Mouse (Mus musculus) embryonic facial prominence, embryonic 13.5 days (tissue): ENCODE results near the gene Ift122. TPM values are rescaled to one million over a fixed set of nuclear protein-coding genes. Genes with fewer than 3 reads are reported as not detected.

ENCODE experiments used
- ATAC-seq: fragments of 200-750 bp; cut with Nextera tagmentation; 2 replicates; pipeline ENCODE4 v1.8.0; 2017; ENCODE audit warnings: low read depth; ENCODE audit not compliant: insufficient number of reproducible peaks, insufficient read depth, low FRiP score, low TSS enrichment
- H3K27ac ChIP-seq: fragments of 300-500 bp; sonication (generic); 2 replicates; pipeline ENCODE4 v1.5.1; 2015; ENCODE audit warnings: moderate library complexity, mild to moderate bottlenecking, inconsistent platforms
- H3K27me3 ChIP-seq: fragments of 300-500 bp; sonication (generic); 2 replicates; pipeline ENCODE4 v1.6.1; 2015; ENCODE audit warnings: mild to moderate bottlenecking, inconsistent platforms
- H3K36me3 ChIP-seq: fragments of 300-500 bp; sonication (generic); 2 replicates; pipeline ENCODE4 v1.6.1; 2015; ENCODE audit warnings: mild to moderate bottlenecking, inconsistent platforms
- H3K4me1 ChIP-seq: fragments of 300-500 bp; sonication (generic); 2 replicates; pipeline ENCODE4 v1.6.1; 2015; ENCODE audit warnings: inconsistent platforms
- H3K4me2 ChIP-seq: fragments of 300-500 bp; sonication (generic); 2 replicates; pipeline ENCODE4 v1.6.1; 2015; ENCODE audit warnings: moderate library complexity, mild to moderate bottlenecking, inconsistent platforms
- H3K4me3 ChIP-seq: fragments of 300-500 bp; sonication (generic); 2 replicates; pipeline ENCODE4 v1.5.1; 2015; ENCODE audit warnings: mild to moderate bottlenecking, inconsistent platforms
- H3K9ac ChIP-seq: fragments of 300-500 bp; sonication (generic); 2 replicates; pipeline ENCODE4 v1.6.1; 2015; ENCODE audit warnings: mild to moderate bottlenecking, inconsistent platforms
- H3K9me3 ChIP-seq: fragments of 300-500 bp; sonication (generic); 2 replicates; pipeline ENCODE4 v1.6.1; 2016; ENCODE audit warnings: inconsistent platforms
- WGBS: fragments of 180-500 bp; shearing (Covaris S2); methylation state at CpG from one replicate; pipeline ENCODE4 v1.1.7; 2015; ENCODE audit warnings: mixed read lengths; 5-methylcytosine and 5-hydroxymethylcytosine counted together
- polyA plus RNA-seq: library from polyadenylated mRNA; unstranded; fragments of >200 nt; fragmentation: Nextera tagmentation; extraction: Ambion mirVana; gene quantifications from 2 replicates; pipeline ENCODE4 v1.2.1, GENCODE M21; 2015

Ift122 gene
- polyA plus RNA-seq, 1 experiment from 2014 or later: 26.2 TPM

DNA sequence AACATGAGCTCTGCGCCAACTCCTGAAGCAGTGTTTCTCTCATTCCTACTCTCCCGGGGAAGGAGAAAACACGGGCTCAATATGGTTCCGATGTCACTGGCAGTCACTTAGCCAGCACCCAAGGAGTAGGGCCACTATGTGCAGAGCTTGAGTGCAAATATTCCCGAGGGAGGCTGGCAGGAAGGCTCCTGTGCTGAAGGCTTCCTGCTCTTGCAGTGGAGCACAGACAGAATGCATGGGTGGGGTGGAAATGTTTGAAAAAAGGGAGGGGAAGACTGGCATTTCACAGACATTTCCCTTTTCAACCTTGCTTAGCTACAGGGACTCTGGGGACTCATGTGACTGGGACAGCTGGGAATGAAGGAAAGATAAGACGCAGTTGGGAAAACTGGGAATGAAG, 25.4 kb downstream of the Ift122 start:
- Histone ChIP-seq H3K4me2 (no peak overlapping the region), H3K4me1 (peaks cover 4% of the 10 kb centered on the region; the same call in 1 of the 2 replicates), H3K27me3 (no peaks in the 10 kb centered on the region), H3K9me3 (no peaks in the 10 kb centered on the region), H3K36me3 (peaks cover 56% of the 10 kb centered on the region), H3K4me3 (no peak overlapping the region), H3K27ac (no peak overlapping the region), H3K9ac (no peak overlapping the region)
- no peak for ATAC-seq
- 89% methylated on average over 6 of the region's 6 CpGs for WGBS

DNA sequence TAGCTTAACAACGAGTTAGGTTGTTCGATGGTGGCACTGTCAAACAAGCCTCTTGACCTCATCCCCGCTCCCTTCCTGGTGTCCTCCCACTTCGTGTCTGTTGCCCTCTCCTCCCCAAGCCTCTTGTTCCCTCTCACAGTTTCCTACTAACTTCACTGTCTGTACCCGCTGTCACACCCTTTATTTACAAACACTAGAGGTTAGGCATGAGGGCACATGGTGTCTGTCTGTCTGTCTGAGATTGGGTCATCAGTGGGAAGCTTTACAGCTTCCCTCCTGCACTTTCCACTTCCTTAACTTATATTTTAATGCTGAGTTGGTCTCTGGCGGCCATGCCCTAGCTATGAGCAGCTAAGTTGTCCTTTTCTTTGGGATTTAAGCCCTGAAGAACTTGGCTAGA, 26.5 kb downstream of the Ift122 start:
- H3K4me3 ChIP-seq: no peak overlapping the region
- no peaks in the 10 kb centered on the region for H3K9me3 ChIP-seq
- 83% methylated on average over 6 of the region's 6 CpGs for WGBS
- H3K27me3 ChIP-seq: no peaks in the 10 kb centered on the region
- H3K4me2 ChIP-seq: no peak overlapping the region
- H3K4me1 ChIP-seq: peaks cover 4% of the 10 kb centered on the region; the same call in 1 of the 2 replicates
- H3K36me3 ChIP-seq: peaks cover 58% of the 10 kb centered on the region
- no peak overlapping the region for H3K9ac ChIP-seq
- ATAC-seq: no peak
- no peak overlapping the region for H3K27ac ChIP-seq

DNA sequence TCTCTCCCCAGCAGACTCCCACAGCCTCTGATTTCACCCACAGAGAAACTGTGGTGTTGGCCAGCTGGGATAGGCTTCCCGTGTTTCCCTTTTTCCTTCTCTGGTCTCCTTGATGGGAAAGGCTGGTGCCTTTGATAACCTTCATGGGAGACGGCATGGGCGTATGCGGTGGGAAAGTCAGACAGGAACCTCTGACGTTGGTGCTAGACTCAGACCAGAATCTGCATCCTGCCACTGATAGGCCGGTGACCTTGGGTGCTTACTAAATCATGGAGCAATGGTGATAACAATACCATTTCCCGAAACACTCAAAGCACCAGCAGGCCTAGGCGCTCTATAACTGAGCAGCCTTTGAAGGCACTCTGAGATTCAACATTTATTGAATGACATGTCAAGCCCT, 27.5 kb downstream of the Ift122 start:
- Histone ChIP-seq H3K9me3 (no peaks in the 10 kb centered on the region), H3K9ac (no peak overlapping the region), H3K4me3 (no peak overlapping the region), H3K36me3 (peaks cover 54% of the 10 kb centered on the region), H3K27me3 (no peaks in the 10 kb centered on the region), H3K4me2 (no peak overlapping the region), H3K27ac (no peak overlapping the region), H3K4me1 (peaks cover 4% of the 10 kb centered on the region; the same call in 1 of the 2 replicates)
- ATAC-seq: no peak
- WGBS: 87% methylated on average over 8 of the region's 8 CpGs

DNA sequence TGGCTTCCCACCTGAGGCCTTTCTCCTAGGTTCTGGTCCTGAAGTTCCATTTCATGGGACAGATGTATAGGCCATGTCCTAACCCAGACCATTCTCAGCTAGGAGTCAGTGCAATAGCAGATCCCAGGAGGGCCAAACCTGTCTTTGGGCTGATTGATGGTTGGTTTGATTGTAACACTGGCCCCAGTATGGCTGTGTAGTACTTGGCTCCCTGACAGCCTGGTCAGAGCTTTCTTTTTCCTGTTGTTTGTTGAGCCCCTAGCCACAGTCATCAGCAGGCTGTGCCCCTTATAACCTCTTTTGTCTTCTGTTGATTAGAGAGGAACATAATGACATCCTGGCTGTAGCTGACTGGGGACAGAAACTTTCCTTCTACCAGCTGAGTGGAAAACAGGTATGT, 30.7 kb downstream of the Ift122 start:
- ATAC-seq: no peak
- no peak overlapping the region for H3K9ac ChIP-seq
- H3K27ac ChIP-seq: no peak overlapping the region
- no peak overlapping the region for H3K4me3 ChIP-seq
- H3K36me3 ChIP-seq: peaks cover 51% of the 10 kb centered on the region
- no peaks in the 10 kb centered on the region for H3K27me3 ChIP-seq
- peaks cover 5% of the 10 kb centered on the region; the same call in 1 of the 2 replicates for H3K9me3 ChIP-seq
- peaks cover 11% of the 10 kb centered on the region for H3K4me1 ChIP-seq
- H3K4me2 ChIP-seq: no peak overlapping the region

- Histone ChIP-seq H3K9me3 (peaks cover 5% of the 10 kb centered on the region; the same call in 1 of the 2 replicates), H3K9ac (no peak overlapping the region), H3K4me3 (no peak overlapping the region), H3K27ac (0 out of 2 replicates have a peak overlapping the region, but pooled peaks have one; percentile 3), H3K36me3 (peaks cover 51% of the 10 kb centered on the region), H3K4me1 (peaks cover 17% of the 10 kb centered on the region), H3K27me3 (no peaks in the 10 kb centered on the region), H3K4me2 (no peak overlapping the region)
- WGBS: 50% methylated on average over 4 of the region's 4 CpGs
- ATAC-seq: 0 out of 2 replicates have a peak, but pooled peaks have one; percentile 30
Measured at GRCm38 (mm10) chr6:115886894-115887293, 33.6 kb downstream of the Ift122 start.

GRCm38 (mm10) chr6:115888296-115888695, 35.0 kb downstream of the Ift122 start:
- ATAC-seq: no peak
- Histone ChIP-seq H3K4me2 (no peak overlapping the region), H3K4me3 (no peak overlapping the region), H3K9ac (no peak overlapping the region), H3K27me3 (no peaks in the 10 kb centered on the region), H3K36me3 (peaks cover 59% of the 10 kb centered on the region), H3K9me3 (peaks cover 5% of the 10 kb centered on the region; the same call in 1 of the 2 replicates), H3K27ac (no peak overlapping the region), H3K4me1 (peaks cover 21% of the 10 kb centered on the region)
- WGBS: 98% methylated on average over 3 of the region's 3 CpGs

DNA sequence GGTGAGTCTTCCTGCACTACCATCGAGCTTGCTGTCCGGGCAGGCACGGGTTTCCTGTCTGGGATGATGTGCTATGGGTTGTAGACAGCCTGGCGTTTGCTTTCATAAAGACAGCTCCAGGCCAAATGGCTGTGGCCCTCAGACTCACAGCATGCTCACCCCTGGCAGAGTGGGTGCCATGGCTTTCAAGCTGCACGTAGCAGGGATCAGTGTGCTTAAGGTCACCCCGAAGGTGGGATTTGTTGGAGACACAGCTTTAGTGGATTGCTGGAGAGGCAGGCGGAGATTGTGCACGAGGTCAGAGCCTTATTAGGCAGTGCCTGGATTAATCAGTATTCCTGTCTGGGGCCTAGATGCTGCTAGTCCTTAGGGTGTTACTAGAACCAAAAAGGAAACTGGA, 37.3 kb downstream of the Ift122 start:
- WGBS: 82% methylated on average over 8 of the region's 8 CpGs
- Histone ChIP-seq H3K4me2 (no peak overlapping the region), H3K36me3 (peaks cover 68% of the 10 kb centered on the region), H3K9ac (no peak overlapping the region), H3K9me3 (peaks cover 5% of the 10 kb centered on the region; the same call in 1 of the 2 replicates), H3K4me1 (peaks cover 21% of the 10 kb centered on the region), H3K27me3 (no peaks in the 10 kb centered on the region), H3K4me3 (no peak overlapping the region), H3K27ac (no peak overlapping the region; the same call in 1 of the 2 replicates)
- ATAC-seq: no peak

- no peak for ATAC-seq
- WGBS: 63% methylated on average over 6 of the region's 6 CpGs
- Histone ChIP-seq H3K27me3 (no peaks in the 10 kb centered on the region), H3K9me3 (peaks cover 5% of the 10 kb centered on the region; the same call in 1 of the 2 replicates), H3K4me2 (no peak overlapping the region), H3K9ac (0 out of 2 replicates have a peak overlapping the region, but pooled peaks have one; percentile 27), H3K36me3 (peaks cover 69% of the 10 kb centered on the region), H3K4me1 (peaks cover 21% of the 10 kb centered on the region), H3K27ac (no peak overlapping the region), H3K4me3 (no peak overlapping the region)
Measured at GRCm38 (mm10) chr6:115891061-115891460, 37.8 kb downstream of the Ift122 start.

- peaks cover 74% of the 10 kb centered on the region for H3K36me3 ChIP-seq
- no peak overlapping the region for H3K4me3 ChIP-seq
- H3K9ac ChIP-seq: 0 out of 2 replicates have a peak overlapping the region, but pooled peaks have one; percentile 27
- no peak overlapping the region for H3K4me2 ChIP-seq
- 80% methylated on average over 8 of the region's 8 CpGs for WGBS
- H3K27me3 ChIP-seq: no peaks in the 10 kb centered on the region
- peaks cover 18% of the 10 kb centered on the region for H3K4me1 ChIP-seq
- H3K9me3 ChIP-seq: peaks cover 5% of the 10 kb centered on the region; the same call in 1 of the 2 replicates
- ATAC-seq: no peak
- H3K27ac ChIP-seq: no peak overlapping the region
Measured at GRCm38 (mm10) chr6:115891497-115892061, 38.3 kb downstream of the Ift122 start.

- 79% methylated on average over 3 of the region's 3 CpGs for WGBS
- H3K27me3 ChIP-seq: no peaks in the 10 kb centered on the region
- no peak overlapping the region for H3K4me2 ChIP-seq
- H3K27ac ChIP-seq: no peak overlapping the region
- peaks cover 68% of the 10 kb centered on the region for H3K36me3 ChIP-seq
- peaks cover 20% of the 10 kb centered on the region for H3K4me1 ChIP-seq
- H3K9me3 ChIP-seq: peaks cover 5% of the 10 kb centered on the region; the same call in 1 of the 2 replicates
- no peak for ATAC-seq
- H3K9ac ChIP-seq: no peak overlapping the region
- H3K4me3 ChIP-seq: no peak overlapping the region
Measured at GRCm38 (mm10) chr6:115892363-115892762, 39.1 kb downstream of the Ift122 start.

DNA sequence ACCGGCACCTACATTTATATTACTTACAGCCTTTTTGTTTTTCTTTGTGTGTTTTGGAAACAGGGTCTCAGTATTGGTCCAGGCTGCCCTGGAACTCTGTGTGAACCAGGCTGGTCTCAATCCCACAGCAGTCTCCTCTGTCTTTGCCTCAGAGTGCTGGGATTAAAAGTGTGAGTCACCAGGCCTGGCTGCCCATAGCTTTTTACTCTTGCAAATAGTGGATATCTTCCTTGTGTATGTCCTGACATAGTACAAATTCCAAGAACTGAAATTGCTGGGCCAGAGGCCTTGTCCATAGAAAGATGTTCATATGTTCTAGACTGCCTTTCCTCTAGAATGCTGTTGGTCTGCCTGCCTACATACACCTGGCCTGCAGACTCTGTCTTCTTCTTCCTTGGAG, 43.1 kb downstream of the Ift122 start:
- Histone ChIP-seq H3K36me3 (peaks cover 42% of the 10 kb centered on the region), H3K27me3 (no peaks in the 10 kb centered on the region), H3K9ac (no peak overlapping the region), H3K9me3 (no peaks in the 10 kb centered on the region), H3K4me3 (no peak overlapping the region), H3K4me1 (peaks cover 26% of the 10 kb centered on the region), H3K27ac (0 out of 2 replicates have a peak overlapping the region, but pooled peaks have one; percentile 33), H3K4me2 (no peak overlapping the region)
- no peak for ATAC-seq
- 73% methylated on average over 1 of the region's 1 CpGs for WGBS

- peaks cover 24% of the 10 kb centered on the region for H3K4me1 ChIP-seq
- no peak overlapping the region for H3K4me3 ChIP-seq
- H3K4me2 ChIP-seq: no peak overlapping the region
- H3K36me3 ChIP-seq: peaks cover 38% of the 10 kb centered on the region
- no peaks in the 10 kb centered on the region for H3K27me3 ChIP-seq
- 62% methylated on average over 4 of the region's 4 CpGs for WGBS
- no peak for ATAC-seq
- no peaks in the 10 kb centered on the region for H3K9me3 ChIP-seq
- no peak overlapping the region for H3K9ac ChIP-seq
- peak overlapping the region; percentile 66; the same call in 1 of the 2 replicates for H3K27ac ChIP-seq
Measured at GRCm38 (mm10) chr6:115897117-115897516, 43.8 kb downstream of the Ift122 start.
